22 mouse cellular contexts compared by ENCODE assay signal in the genomic region with DNA sequence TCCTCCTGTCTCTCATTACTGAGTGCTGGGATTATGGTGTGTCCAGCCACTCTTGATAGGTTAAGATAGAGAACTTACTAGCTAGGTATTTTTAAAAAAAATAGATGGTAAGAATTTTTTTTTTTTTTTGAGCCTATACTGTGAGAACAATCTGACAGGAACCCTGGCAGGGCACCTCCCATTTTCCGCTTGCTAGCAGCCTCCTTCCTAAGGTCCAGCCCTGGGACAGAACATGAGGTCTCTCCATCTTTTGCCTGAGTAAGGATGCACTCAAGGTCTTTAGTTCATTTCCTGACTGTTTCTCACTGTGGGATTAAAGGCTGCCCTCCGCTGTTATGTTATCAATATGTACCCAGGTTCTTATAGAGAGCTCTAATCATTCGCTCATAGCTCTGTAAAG.
"Had no signal": no experiment of that assay in that cellular context is flagged by ENCODE, and none has a peak within 500 bp of the region (broad histone marks: within the 10 kb centered on the region; RNA-seq: fewer than 3 reads in every experiment).

No protein-coding gene starts in this region.

- H3K27ac ChIP-seq: heart, embryonic 13.5 days; heart, embryonic 15.5 days; hindbrain, embryonic 13.5 days; hindbrain, embryonic 15.5 days; hindbrain, postnatal 0 days; limb, embryonic 13.5 days; limb, embryonic 15.5 days; liver, embryonic 13.5 days; liver, embryonic 15.5 days had no signal

- H3K4me2 ChIP-seq: heart, embryonic 11.5 days; heart, embryonic 13.5 days; heart, embryonic 15.5 days; hindbrain, embryonic 13.5 days; hindbrain, embryonic 15.5 days; limb, embryonic 13.5 days; limb, embryonic 15.5 days; liver, embryonic 13.5 days; liver, embryonic 15.5 days had no signal

- H3K36me3 ChIP-seq: heart, embryonic 13.5 days; heart, embryonic 15.5 days; hindbrain, embryonic 13.5 days; hindbrain, embryonic 15.5 days; limb, embryonic 13.5 days; limb, embryonic 15.5 days; liver, embryonic 13.5 days; liver, embryonic 15.5 days had no signal

- ATAC-seq: forebrain, postnatal 0 days; hindbrain, postnatal 0 days; intestine, embryonic 16.5 days had no signal

- H3K9ac ChIP-seq: forebrain, postnatal 0 days; heart, embryonic 13.5 days; heart, embryonic 15.5 days; hindbrain, embryonic 13.5 days; hindbrain, embryonic 15.5 days; limb, embryonic 13.5 days; limb, embryonic 15.5 days; liver, embryonic 13.5 days; liver, embryonic 15.5 days had no signal

- H3K9me3 ChIP-seq: heart, embryonic 13.5 days; heart, embryonic 15.5 days; hindbrain, embryonic 13.5 days; hindbrain, embryonic 15.5 days; limb, embryonic 13.5 days; limb, embryonic 15.5 days; liver, embryonic 13.5 days; liver, embryonic 15.5 days had no signal

- H3K27me3 ChIP-seq: heart, embryonic 13.5 days; heart, embryonic 15.5 days; hindbrain, embryonic 13.5 days; hindbrain, embryonic 15.5 days; limb, embryonic 13.5 days; limb, embryonic 15.5 days; liver, embryonic 13.5 days; liver, embryonic 15.5 days had no signal

- H3K4me3 ChIP-seq: heart, embryonic 13.5 days; heart, embryonic 15.5 days; hindbrain, embryonic 13.5 days; hindbrain, embryonic 15.5 days; limb, embryonic 13.5 days; limb, embryonic 15.5 days; liver, embryonic 13.5 days; liver, embryonic 15.5 days had no signal

- H3K4me1 ChIP-seq: heart, embryonic 13.5 days; heart, embryonic 15.5 days; liver, embryonic 13.5 days; liver, embryonic 15.5 days had no signal

- DNase-seq: forebrain, postnatal 0 days; gastrocnemius, postnatal 14 days; gastrocnemius, postnatal 36 days; heart, postnatal 14 days; kidney, adult 11 months; kidney, adult 2 months; kidney, adult 9 months; kidney, postnatal 36 days; layer of hippocampus, adult 9-11 months; layer of hippocampus, postnatal 36 days; left cerebral cortex, postnatal 4 days; liver, embryonic 13.5 days had no signal
